In the genomic region with DNA sequence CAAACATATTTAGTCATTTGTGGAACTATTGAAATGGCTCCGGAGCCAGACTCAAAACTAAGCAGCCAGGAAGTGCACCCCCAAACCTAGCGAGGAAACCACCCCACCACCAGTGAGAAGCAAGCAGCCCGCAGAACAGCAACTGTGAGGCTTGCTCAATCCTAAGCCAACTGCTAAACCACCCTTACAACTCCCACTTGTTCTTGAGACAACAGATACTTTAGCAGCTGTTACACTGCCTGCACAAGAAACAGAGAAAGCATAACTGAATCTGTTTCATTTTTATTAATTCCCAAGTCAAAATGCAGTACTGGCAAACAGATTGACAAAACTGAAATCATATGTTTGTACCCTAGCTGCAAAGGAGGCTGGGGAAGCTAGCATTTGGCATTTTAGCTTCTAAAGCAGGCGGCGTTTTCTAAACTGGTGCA, we compare ENCODE assay signal across 9 mouse cellular contexts. TPM values are rescaled to one million over a fixed set of nuclear protein-coding genes. Genes with fewer than 3 reads are reported as not detected.
DNase-seq lines count a peak whose midpoint lies in the region; ATAC-seq and TF ChIP-seq lines count a peak whose summit lies in the region.
"Had no signal": no experiment of that assay in that cellular context is flagged by ENCODE, and none has a peak within 500 bp of the region (broad histone marks: within the 10 kb centered on the region; RNA-seq: fewer than 3 reads in every experiment).

No protein-coding gene starts in this region.

- H3K36me3 ChIP-seq in forebrain, embryonic 15.5 days: no peaks in the 10 kb centered on the region
- H3K36me3 ChIP-seq in forebrain, embryonic 11.5 days (ENCODE audit: control insufficient read depth, insufficient read depth, low read length): no peaks in the 10 kb centered on the region
- no peaks in the 10 kb centered on the region for H3K36me3 ChIP-seq in embryonic facial prominence, embryonic 15.5 days
- H3K36me3 ChIP-seq in neural tube, embryonic 15.5 days: no peaks in the 10 kb centered on the region
- H3K36me3 ChIP-seq: heart, embryonic 15.5 days had no signal

- no peaks in the 10 kb centered on the region for H3K9me3 ChIP-seq in forebrain, embryonic 15.5 days
- H3K9me3 ChIP-seq in forebrain, embryonic 11.5 days (ENCODE audit: control insufficient read depth, low read length): no peaks in the 10 kb centered on the region
- no peaks in the 10 kb centered on the region for H3K9me3 ChIP-seq in embryonic facial prominence, embryonic 15.5 days (replicated peaks)
- H3K9me3 ChIP-seq in neural tube, embryonic 15.5 days (replicated peaks): no peaks in the 10 kb centered on the region
- H3K9me3 ChIP-seq: heart, embryonic 15.5 days had no signal

- intact Hi-C loops in left cerebral cortex, adult 2 months (cut with DNase I): no loop called here

- no peak overlapping the region for H3K4me2 ChIP-seq in forebrain, embryonic 15.5 days (replicated peaks)
- no peak overlapping the region for H3K4me2 ChIP-seq in forebrain, embryonic 11.5 days (ENCODE audit: low read depth, low read length, severe bottlenecking)
- peak overlapping the region; percentile 11 for H3K4me2 ChIP-seq in embryonic facial prominence, embryonic 15.5 days (replicated peaks)
- no peak overlapping the region for H3K4me2 ChIP-seq in neural tube, embryonic 15.5 days
- H3K4me2 ChIP-seq: heart, embryonic 15.5 days had no signal

- ATAC-seq in forebrain, embryonic 15.5 days (replicated peaks): peak; percentile 90
- no peak for ATAC-seq in forebrain, embryonic 11.5 days (replicated peaks; ENCODE audit: low FRiP score)
- ATAC-seq in embryonic facial prominence, embryonic 15.5 days (ENCODE audit: insufficient number of reproducible peaks, low FRiP score, low TSS enrichment, low read depth): no peak
- no peak for ATAC-seq in neural tube, embryonic 15.5 days (ENCODE audit: low FRiP score)

- no peak overlapping the region for H3K27ac ChIP-seq in forebrain, embryonic 15.5 days (replicated peaks)
- H3K27ac ChIP-seq in forebrain, embryonic 11.5 days (ENCODE audit: low read depth, low read length): no peak overlapping the region
- H3K27ac ChIP-seq in embryonic facial prominence, embryonic 15.5 days (replicated peaks): peak overlapping the region; percentile 58
- no peak overlapping the region for H3K27ac ChIP-seq in left cerebral cortex, adult 2 months
- H3K27ac ChIP-seq in neural tube, embryonic 15.5 days (replicated peaks): no peak overlapping the region
- H3K27ac ChIP-seq: heart, embryonic 15.5 days had no signal

- TF ChIP-seq CTCF in left cerebral cortex, adult 2 months (IDR thresholded peaks at IDR 0.05): no peak

- H3K9ac ChIP-seq in forebrain, embryonic 15.5 days (replicated peaks): no peak overlapping the region
- no peak overlapping the region for H3K9ac ChIP-seq in forebrain, embryonic 11.5 days (ENCODE audit: low read length)
- H3K9ac ChIP-seq in embryonic facial prominence, embryonic 15.5 days: no peak overlapping the region
- H3K9ac ChIP-seq in neural tube, embryonic 15.5 days (replicated peaks): no peak overlapping the region
- H3K9ac ChIP-seq: heart, embryonic 15.5 days had no signal

- DNase-seq in forebrain, embryonic 11.5 days (ENCODE audit: low spot score): no peak
- DNase-seq in left cerebral cortex, adult 2 months (ENCODE audit: extremely low spot score in 1 of 2, low spot score in 2 of 2): peak; percentile 39 to 52
- peak; percentile 40 to 63 for DNase-seq in right cerebral cortex, postnatal 36 days (ENCODE audit: low spot score in 2 of 2)
- DNase-seq in cerebellum, adult 18-20 months: no peak
- no peak for DNase-seq in kidney, adult 8-10 months

- H3K4me1 ChIP-seq in forebrain, embryonic 15.5 days: no peaks in the 10 kb centered on the region
- no peaks in the 10 kb centered on the region for H3K4me1 ChIP-seq in forebrain, embryonic 11.5 days (replicated peaks; ENCODE audit: control insufficient read depth, insufficient read depth, low read length)
- peaks cover 10% of the 10 kb centered on the region; the same call in 1 of the 2 replicates for H3K4me1 ChIP-seq in embryonic facial prominence, embryonic 15.5 days
- no peaks in the 10 kb centered on the region for H3K4me1 ChIP-seq in neural tube, embryonic 15.5 days
- H3K4me1 ChIP-seq: heart, embryonic 15.5 days had no signal

- no peak overlapping the region for H3K4me3 ChIP-seq in forebrain, embryonic 15.5 days
- no peak overlapping the region for H3K4me3 ChIP-seq in forebrain, embryonic 11.5 days (ENCODE audit: low read depth, low read length)
- H3K4me3 ChIP-seq in embryonic facial prominence, embryonic 15.5 days (replicated peaks): no peak overlapping the region
- H3K4me3 ChIP-seq in left cerebral cortex, adult 2 months: no peak overlapping the region
- H3K4me3 ChIP-seq in neural tube, embryonic 15.5 days (replicated peaks): no peak overlapping the region
- H3K4me3 ChIP-seq: heart, embryonic 15.5 days had no signal

- no peaks in the 10 kb centered on the region for H3K27me3 ChIP-seq in forebrain, embryonic 15.5 days
- H3K27me3 ChIP-seq in forebrain, embryonic 11.5 days (ENCODE audit: control insufficient read depth, insufficient read depth, low read length): no peaks in the 10 kb centered on the region
- H3K27me3 ChIP-seq in embryonic facial prominence, embryonic 15.5 days: no peaks in the 10 kb centered on the region
- H3K27me3 ChIP-seq in neural tube, embryonic 15.5 days (replicated peaks): no peaks in the 10 kb centered on the region
- H3K27me3 ChIP-seq: heart, embryonic 15.5 days had no signal

- 73% methylated on average over 5 of the region's 5 CpGs for whole genome bisulfite sequencing in forebrain, embryonic 15.5 days
- 90% methylated on average over 5 of the region's 5 CpGs for WGBS in forebrain, embryonic 11.5 days
- WGBS in embryonic facial prominence, embryonic 15.5 days: 34% methylated on average over 5 of the region's 5 CpGs
- 86% methylated on average over 5 of the region's 5 CpGs for WGBS in neural tube, embryonic 15.5 days

RNA-seq across cellular contexts. Expression of gene Parp8, which starts 23.2 kb away (rescaled TPM):
- polyA plus RNA-seq in forebrain, embryonic 15.5 days (2015; fragmentation: Nextera tagmentation; extraction: Ambion mirVana): 18.0 and 19.4 TPM in 2 replicates
- polyA plus RNA-seq in forebrain, embryonic 11.5 days (2014; fragmentation: Nextera tagmentation; extraction: Ambion mirVana): 15.0 and 15.4 TPM in 2 replicates
- 18.9 and 21.1 TPM in 2 replicates for polyA plus RNA-seq in embryonic facial prominence, embryonic 15.5 days (2015; fragmentation: Nextera tagmentation; extraction: Ambion mirVana)
- 10 to 100 TPM; 20.9 to 21.9 TPM for total RNA-seq in left cerebral cortex, adult 2 months (2021)
- 30.3 and 39.9 TPM in 2 replicates for polyA plus RNA-seq in neural tube, embryonic 15.5 days (2015; fragmentation: Nextera tagmentation; extraction: Ambion mirVana)

Comparison
In these comparisons a context has a peak if more than half of its experiments do, and no peak if none do; other contexts are left out.
1. DNase-seq: peak in left cerebral cortex, adult 2 months (2 of 2) and right cerebral cortex, postnatal 36 days (2 of 2); none in forebrain, embryonic 11.5 days (single experiment), cerebellum, adult 18-20 months (0 of 2) and kidney, adult 8-10 months (0 of 2).